Mouse (Mus musculus) urinary bladder, postnatal 10 days (tissue): ENCODE data around the gene Ckmt2.

Experiments
- DNase-seq: peaks from one replicate; pipeline ENCODE4 v3.0.0; 2022; ENCODE audit warnings: low spot score

Ckmt2 gene

GRCm38 (mm10) chr13:91876741-91877349, at the start of gene Ckmt2:
Gene Ckmt2, minus strand, starts transcription at chr13:91876885.
- DNase-seq = no peak

GRCm38 (mm10) chr13:91921010-91921409, 44.3 kb upstream of the Ckmt2 start:
- DNase-seq = no peak

DNA sequence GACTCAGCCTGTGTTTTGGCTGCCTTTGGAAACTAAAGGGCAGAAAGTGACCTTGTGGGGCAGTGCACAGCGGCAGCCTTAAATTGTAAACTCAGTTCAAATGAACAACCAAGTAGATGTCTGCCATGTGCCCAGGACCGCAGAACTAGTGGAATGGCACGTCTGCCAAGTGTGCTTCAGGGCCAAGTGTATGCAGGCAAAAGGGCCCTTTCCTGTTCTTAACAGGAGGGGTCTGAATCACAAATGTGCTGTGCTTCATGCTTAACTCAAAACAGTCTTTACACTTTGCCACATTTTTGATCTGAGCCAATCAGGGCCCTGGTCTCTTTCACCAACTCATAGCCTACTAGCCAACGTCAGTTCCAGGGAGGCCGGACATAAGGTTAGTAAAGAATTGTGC, 42.1 kb upstream of the Ckmt2 start:
- DNase-seq = no peak

DNA sequence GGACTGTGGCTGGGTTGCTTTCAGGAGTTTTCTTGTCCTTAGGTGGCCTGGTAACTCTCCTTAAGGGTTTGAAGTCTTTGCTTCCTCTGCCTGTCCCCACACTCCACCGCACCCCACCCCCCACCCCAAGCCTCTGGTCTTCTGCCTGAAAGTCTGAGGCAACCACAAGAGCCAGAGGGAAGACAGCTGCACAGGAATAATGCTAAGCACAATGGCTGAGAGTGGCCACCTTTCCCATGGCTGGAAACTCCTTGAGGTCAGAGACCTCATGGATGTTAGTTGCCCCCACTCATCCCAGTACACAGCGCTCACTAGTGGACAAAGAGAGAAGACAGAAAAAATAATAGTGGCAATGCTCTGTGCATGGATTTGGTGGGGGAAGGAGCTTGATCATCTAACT, 41.1 kb upstream of the Ckmt2 start:
- no peak for DNase-seq

GRCm38 (mm10) chr13:91916308-91916707, 39.6 kb upstream of the Ckmt2 start:
- no peak for DNase-seq

GRCm38 (mm10) chr13:91915582-91916239, 39.0 kb upstream of the Ckmt2 start:
- DNase-seq = no peak

DNA sequence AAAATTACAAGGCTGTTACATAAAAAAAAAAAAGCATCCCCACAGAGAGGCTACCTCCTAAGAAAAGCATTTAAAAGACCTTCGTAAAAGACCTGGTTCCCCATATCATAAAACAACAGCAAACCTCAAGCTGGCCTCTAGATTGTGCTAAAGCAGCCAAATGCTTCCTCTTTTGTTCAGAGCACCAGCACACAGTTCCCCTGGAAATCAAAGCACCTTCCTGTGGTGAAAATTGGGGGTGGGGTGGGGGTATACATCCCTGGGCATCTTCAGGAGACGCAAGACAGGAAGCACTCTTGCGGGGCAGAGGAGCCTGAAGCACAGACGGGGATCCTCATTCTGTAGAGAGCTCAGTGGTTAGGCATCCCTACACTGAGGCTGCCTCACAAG, 38.5 kb upstream of the Ckmt2 start:
- DNase-seq = no peak

DNA sequence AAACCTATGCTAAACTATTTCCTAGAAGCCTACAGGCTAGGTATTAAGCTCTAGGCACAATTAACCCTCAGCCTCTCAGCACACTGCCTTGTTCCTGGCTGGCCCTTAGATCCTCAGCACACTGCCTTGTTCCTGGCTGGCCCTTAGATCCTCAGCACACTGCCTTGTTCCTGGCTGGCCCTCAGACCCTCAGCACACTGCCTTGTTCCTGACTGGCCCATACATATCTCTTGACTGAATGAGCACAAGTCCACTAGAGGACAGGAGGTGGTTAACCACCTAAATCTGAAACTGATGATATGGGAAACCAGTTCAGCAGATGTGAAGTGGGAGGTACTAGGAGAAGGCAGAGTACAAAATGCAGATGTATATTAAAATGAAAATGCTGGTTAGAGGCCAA, 35.0 kb upstream of the Ckmt2 start:
- DNase-seq = no peak

GRCm38 (mm10) chr13:91911211-91911610, 34.5 kb upstream of the Ckmt2 start:
- no peak for DNase-seq

GRCm38 (mm10) chr13:91908202-91908980, 31.7 kb upstream of the Ckmt2 start:
- DNase-seq = peak; percentile 37

DNA sequence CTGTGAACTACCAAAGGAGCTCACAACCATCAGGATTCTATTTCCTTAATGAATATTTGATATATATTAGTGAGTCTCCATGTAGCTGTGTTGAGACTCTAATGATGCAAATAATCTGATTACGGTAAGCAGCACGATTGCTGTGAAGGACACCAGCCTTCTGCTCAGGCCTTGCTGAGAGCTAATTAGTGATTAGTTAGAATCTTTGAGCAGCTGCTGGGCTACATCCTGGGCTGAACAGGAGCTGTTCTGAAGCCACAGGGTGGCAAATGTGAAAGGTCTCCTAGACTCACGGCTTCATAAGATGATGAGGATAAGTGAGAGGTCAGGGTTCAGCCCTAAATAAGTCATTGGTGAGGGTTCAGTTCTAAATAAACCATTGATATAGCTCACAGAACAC, 29.7 kb upstream of the Ckmt2 start:
- DNase-seq = no peak

GRCm38 (mm10) chr13:91896476-91896875, 19.8 kb upstream of the Ckmt2 start:
- no peak for DNase-seq

DNA sequence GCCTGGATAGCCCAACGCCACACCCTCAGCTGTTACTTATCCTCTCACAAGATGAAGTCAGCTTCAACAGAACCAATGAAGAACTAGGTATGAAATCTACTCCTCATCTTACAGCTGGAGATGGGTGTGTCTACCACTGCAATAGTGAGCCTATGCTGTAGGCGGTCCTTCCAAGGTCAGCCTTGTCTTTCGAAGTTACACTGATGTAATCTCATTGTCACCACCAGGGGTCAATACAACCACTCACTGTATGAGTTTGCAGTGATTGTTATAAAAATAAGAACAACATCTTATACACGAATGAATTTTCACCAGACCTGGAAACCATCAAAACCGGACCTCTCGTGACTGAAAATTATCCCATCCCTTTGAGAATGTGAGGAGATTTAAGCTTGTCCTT, 16.4 kb upstream of the Ckmt2 start:
- no peak for DNase-seq

DNA sequence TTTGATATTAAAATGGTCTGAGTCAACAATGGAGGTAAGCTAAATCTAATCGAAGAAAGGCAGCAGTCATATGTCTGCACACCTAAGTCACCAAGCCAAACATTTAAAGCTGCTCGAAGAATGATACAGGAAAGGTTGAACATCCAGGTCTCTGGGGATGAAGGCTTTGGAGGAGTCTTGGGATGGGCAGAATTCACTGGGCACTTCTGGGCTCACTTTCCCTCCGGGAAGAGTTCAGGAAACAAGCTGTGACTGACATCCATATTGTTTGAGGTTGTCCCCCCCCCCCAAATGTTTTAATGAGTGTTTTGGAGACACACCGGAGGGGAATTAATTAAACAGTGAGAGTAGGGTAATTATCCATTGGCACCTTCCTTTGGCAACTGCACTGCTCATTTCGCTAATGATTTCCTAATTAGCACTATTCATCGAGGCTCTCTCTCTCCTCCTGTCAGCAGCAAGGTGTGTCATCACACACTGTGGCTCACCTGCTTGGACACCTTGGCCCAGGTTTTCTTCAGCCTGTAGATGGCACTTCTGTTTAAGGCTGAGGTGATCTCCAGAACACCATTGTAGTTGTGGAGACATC, 13.4 kb upstream of the Ckmt2 start:
- no peak for DNase-seq

GRCm38 (mm10) chr13:91884714-91885386, 8.2 kb upstream of the Ckmt2 start:
- no peak for DNase-seq

DNA sequence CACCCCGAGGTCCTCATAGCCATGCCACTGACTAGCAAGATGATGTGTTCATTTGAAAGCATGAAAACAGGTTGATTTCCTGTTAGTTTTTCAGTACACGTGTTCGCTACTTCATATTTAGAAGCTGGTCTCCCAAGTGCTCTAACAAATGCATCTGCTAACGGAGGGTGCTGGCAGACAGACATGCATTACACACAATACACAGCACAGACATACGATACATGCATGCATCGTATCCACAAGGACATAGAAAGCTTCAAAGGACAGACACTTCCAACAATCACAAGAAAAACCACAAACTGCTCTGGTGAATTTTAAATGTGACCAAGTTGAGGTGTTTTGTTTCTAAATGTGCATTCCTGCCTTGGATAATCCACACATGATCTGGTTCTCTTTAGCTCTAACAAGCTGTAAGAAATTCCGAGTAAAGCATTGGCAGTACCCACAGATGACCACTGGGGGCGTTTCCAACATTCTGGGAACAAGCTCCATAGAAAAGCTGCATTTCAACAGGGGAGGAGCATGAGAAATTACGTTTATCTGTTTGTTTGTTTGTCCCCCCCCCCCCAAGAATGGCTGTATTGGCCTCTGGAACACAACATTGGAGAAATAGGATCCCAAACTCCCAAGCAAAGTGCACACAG, 5.3 kb upstream of the Ckmt2 start:
- no peak for DNase-seq

- DNase-seq = no peak
These were observed 3.6 kb upstream of the Ckmt2 start for GRCm38 (mm10) chr13:91880256-91880655.

DNA sequence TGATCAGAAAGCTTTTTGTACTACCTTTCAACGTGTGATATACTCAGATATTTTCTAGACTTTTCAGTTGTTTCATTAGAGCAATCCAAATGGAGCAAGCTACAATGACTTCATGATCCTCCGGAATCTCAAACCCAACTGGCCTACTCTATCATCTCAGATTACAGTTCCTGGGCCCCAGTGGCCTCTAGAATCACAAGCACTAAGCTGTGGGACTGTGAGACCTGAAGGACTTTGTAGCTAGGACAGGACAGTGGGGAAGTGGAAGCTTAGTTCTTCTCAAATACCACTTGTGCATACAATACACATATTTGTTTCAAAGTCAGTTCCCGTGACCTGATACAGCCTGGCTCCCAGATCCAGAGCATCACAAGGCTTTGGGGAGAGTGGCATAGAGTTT, 1.3 kb upstream of the Ckmt2 start:
- no peak for DNase-seq

- DNase-seq = no peak
These were observed 665 bp upstream of the Ckmt2 start for GRCm38 (mm10) chr13:91877350-91877749.

DNA sequence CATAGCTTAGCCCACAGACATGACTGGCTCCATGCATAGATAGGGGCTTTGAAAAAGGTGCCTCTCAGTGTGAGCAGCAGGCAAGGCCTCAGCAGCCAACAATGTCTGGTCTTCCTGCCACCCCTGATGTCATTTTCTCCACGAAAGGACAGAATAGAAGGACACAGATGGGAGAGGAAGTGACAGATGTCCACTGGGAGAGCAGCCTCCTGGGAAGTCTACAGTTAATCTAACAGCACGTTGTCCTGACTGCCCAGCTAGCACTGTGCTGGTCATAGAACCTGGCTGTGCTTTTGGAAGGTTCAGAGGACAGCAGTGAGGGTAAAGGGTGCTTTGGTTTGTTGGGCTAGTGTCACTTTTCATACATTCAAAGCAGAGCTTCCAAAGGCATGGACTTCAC, 1.1 kb downstream of the Ckmt2 start:
- no peak for DNase-seq

DNA sequence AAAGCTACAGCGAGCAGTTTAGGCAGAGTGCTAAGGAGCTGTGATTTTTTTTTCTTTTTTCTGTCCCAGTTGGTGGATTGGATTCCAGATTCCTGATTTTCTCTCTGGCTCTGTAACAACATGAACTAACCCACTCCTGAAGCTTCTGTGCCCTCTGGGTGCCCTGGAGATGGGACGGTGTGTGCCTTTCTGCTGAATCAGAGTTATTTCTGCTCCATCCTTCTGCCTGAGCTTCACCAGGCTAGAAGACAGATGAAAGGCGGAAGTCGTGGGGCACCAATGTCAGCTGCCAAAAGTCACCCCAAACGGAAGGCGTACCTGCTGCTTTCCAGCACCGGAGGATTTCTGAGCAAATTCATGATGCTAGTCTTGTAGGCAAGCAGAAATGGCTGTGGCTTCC, 2.1 kb downstream of the Ckmt2 start:
- no peak for DNase-seq

DNA sequence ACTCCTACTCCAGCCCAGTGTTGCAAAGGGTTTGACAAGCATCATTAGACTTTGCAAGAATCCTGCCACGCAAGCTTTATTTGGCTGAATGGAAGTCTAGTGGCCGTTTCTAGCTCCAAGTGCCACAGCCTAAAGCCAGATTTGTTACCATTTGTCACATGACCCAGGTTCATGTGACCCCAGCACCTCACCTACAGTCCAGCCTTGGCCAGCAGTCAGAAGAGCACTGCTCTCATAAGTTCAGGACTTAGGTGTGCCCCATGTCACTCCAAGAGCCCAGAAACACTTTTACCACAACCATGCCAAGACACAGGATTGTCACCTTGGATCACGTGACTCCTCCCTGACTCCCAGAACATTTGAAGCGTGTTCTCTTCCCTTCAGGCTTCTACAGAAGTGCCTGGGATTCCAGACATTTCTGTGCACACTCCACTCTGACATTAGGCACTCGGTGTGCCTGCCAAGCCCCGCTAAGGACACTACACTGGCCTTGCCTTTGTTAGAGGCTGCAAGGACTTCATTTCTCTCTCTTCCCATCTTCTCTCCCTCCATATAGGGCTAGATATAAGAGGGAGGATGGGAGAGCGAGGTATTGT, 2.9 kb downstream of the Ckmt2 start:
- no peak for DNase-seq
